ENCODE assay signal across 10 mouse cellular contexts in the genomic region with DNA sequence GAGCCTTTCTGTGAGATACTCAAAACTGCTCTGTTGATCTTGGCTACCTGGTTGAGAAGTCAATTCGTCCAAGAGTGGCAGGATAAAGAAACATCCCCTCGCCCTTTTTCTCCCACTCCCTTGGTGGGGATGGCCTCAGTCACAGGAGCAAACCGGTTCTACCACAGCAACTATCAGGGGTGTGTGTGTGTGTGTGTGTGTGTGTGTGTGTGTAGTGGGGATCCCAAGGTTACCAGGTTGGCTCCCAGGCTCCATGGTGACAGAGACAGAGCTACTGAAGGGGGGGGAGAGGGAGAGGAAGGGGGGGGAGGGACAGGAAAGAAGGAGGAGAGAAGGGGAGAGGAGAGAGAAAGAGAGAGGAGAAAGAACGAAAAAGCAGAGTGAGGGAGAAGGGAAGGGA. TPM values are rescaled to one million over a fixed set of nuclear protein-coding genes. Genes with fewer than 3 reads are reported as not detected.
A peak's percentile ranks its signal among the peaks of the same experiment; 100 is the strongest.
DNase-seq lines count a peak whose midpoint lies in the region; ATAC-seq lines count a peak whose summit lies in the region.
"Had no signal": no experiment of that assay in that cellular context is flagged by ENCODE, and none has a peak within 500 bp of the region (broad histone marks: within the 10 kb centered on the region; RNA-seq: fewer than 3 reads in every experiment).

No protein-coding gene starts in this region.

- peaks cover 22% of the 10 kb centered on the region for H3K27me3 ChIP-seq in limb, embryonic 15.5 days
- peaks cover 5% of the 10 kb centered on the region for H3K27me3 ChIP-seq in stomach, embryonic 16.5 days (ENCODE audit: control insufficient read depth, insufficient read depth, low read length)

- ATAC-seq in limb, embryonic 15.5 days (ENCODE audit: insufficient number of reproducible peaks, low FRiP score, low TSS enrichment, low read depth): no peak
- peak; percentile 45; the same call in 1 of the 2 replicates for ATAC-seq in stomach, embryonic 16.5 days (ENCODE audit: insufficient read depth, low FRiP score)
- no peak for ATAC-seq in frontal cortex, adult (ENCODE audit: low TSS enrichment)

- H3K4me2 ChIP-seq in limb, embryonic 15.5 days: peak overlapping the region; percentile 73
- peak overlapping the region; percentile 80 for H3K4me2 ChIP-seq in stomach, embryonic 16.5 days (ENCODE audit: low read depth, low read length)

- peaks cover 14% of the 10 kb centered on the region for H3K4me1 ChIP-seq in limb, embryonic 15.5 days
- H3K4me1 ChIP-seq in stomach, embryonic 16.5 days (ENCODE audit: control insufficient read depth, insufficient read depth, low read length): peaks cover 7% of the 10 kb centered on the region

- peak overlapping the region; percentile 43; the same call in 1 of the 2 replicates for H3K4me3 ChIP-seq in limb, embryonic 15.5 days
- H3K4me3 ChIP-seq in stomach, embryonic 16.5 days (replicated peaks; ENCODE audit: low read length): peak overlapping the region; percentile 49

- no peaks in the 10 kb centered on the region for H3K9me3 ChIP-seq in limb, embryonic 15.5 days
- H3K9me3 ChIP-seq in stomach, embryonic 16.5 days (replicated peaks; ENCODE audit: control insufficient read depth, low read length): no peaks in the 10 kb centered on the region

- peak overlapping the region; percentile 77 for H3K27ac ChIP-seq in limb, embryonic 15.5 days
- peak overlapping the region; percentile 86 for H3K27ac ChIP-seq in stomach, embryonic 16.5 days (ENCODE audit: low read length)

- no peaks in the 10 kb centered on the region for H3K36me3 ChIP-seq in limb, embryonic 15.5 days
- no peaks in the 10 kb centered on the region for H3K36me3 ChIP-seq in stomach, embryonic 16.5 days (ENCODE audit: control insufficient read depth, insufficient read depth, low read length)

- peak; percentile 24 for DNase-seq in embryo, embryonic 11 days
- DNase-seq in embryo, embryonic 9.5 days (ENCODE audit: extremely low spot score): no peak
- peak; percentile 42 for DNase-seq in testis, postnatal 10 days (ENCODE audit: low spot score)
- no peak for DNase-seq in testis, postnatal 14 days (ENCODE audit: low spot score)
- DNase-seq in gastrocnemius, postnatal 10 days: no peak

- 33% methylated on average over 4 of the region's 4 CpGs for WGBS in limb, embryonic 15.5 days
- 24% methylated on average over 4 of the region's 4 CpGs for WGBS in stomach, embryonic 16.5 days

- H3K9ac ChIP-seq in limb, embryonic 15.5 days: no peak overlapping the region
- H3K9ac ChIP-seq in stomach, embryonic 16.5 days (ENCODE audit: low read length): 0 out of 2 replicates have a peak overlapping the region, but pooled peaks have one; percentile 75

RNA-seq across cellular contexts. Expression of gene Shisal2a, which starts 4.0 kb away (rescaled TPM):
- 1.8 and 1.9 TPM in 2 replicates for polyA plus RNA-seq in limb, embryonic 15.5 days (2015; fragmentation: Nextera tagmentation; extraction: Ambion mirVana)
- polyA plus RNA-seq in stomach, embryonic 16.5 days (2015; fragmentation: Nextera tagmentation; extraction: Ambion mirVana): 1.2 and 1.4 TPM in 2 replicates
- not detected for total RNA-seq in gastrocnemius, postnatal 10 days (2021)
- polyA plus RNA-seq: C2C12; large intestine, adult 2 months had no signal

RNA-seq across cellular contexts. Expression of gene Gpx7, which starts 19.7 kb away (rescaled TPM):
- polyA plus RNA-seq in limb, embryonic 15.5 days (2015; fragmentation: Nextera tagmentation; extraction: Ambion mirVana): 125 and 133 TPM in 2 replicates
- polyA plus RNA-seq in stomach, embryonic 16.5 days (2015; fragmentation: Nextera tagmentation; extraction: Ambion mirVana): 63.3 and 66.6 TPM in 2 replicates
- 10 to 100 TPM; 20.7 to 29.0 TPM for total RNA-seq in gastrocnemius, postnatal 10 days (2021)
- polyA plus RNA-seq: C2C12 had no signal

RNA-seq across cellular contexts. Expression of gene Coa7, which starts 59.2 kb away (rescaled TPM):
- 38.0 and 40.3 TPM in 2 replicates for polyA plus RNA-seq in limb, embryonic 15.5 days (2015; fragmentation: Nextera tagmentation; extraction: Ambion mirVana)
- polyA plus RNA-seq in stomach, embryonic 16.5 days (2015; fragmentation: Nextera tagmentation; extraction: Ambion mirVana): 45.6 and 55.2 TPM in 2 replicates
- total RNA-seq in gastrocnemius, postnatal 10 days (2021): 10 to 100 TPM; 21.7 to 24.4 TPM

Comparison
In these comparisons a context has a peak if more than half of its experiments do, and no peak if none do; other contexts are left out.
1. DNase-seq: peak in embryo, embryonic 11 days (single experiment) and testis, postnatal 10 days (single experiment); none in embryo, embryonic 9.5 days (single experiment), testis, postnatal 14 days (single experiment) and gastrocnemius, postnatal 10 days (single experiment).